Mouse (Mus musculus) left cerebral cortex, postnatal 25 days (tissue): Measurements from ENCODE around the gene Iqck. TPM values are rescaled to one million over a fixed set of nuclear protein-coding genes. Genes with fewer than 3 reads are reported as not detected.

Experiments used
- DNase-seq, 2 experiments: peaks; one replicate each; pipeline ENCODE4 v3.0.0; 2022; ENCODE audit warnings: low spot score in 2 of 2, mixed read lengths in 1 of 2
- intact Hi-C: fragments of 180-260 bp; cut with DNase I; formaldehyde crosslinking; loops from one replicate; pipeline ENCODE4 v1.15.1; 2025
- total RNA-seq, 2 experiments: library from RNA; stranded (reverse); gene quantifications; 2 replicates each; pipeline ENCODE4 v1.2.3; 2021

Iqck gene
- total RNA-seq, 2 experiments from 2014 or later = 3.1 to 3.5 TPM

DNA sequence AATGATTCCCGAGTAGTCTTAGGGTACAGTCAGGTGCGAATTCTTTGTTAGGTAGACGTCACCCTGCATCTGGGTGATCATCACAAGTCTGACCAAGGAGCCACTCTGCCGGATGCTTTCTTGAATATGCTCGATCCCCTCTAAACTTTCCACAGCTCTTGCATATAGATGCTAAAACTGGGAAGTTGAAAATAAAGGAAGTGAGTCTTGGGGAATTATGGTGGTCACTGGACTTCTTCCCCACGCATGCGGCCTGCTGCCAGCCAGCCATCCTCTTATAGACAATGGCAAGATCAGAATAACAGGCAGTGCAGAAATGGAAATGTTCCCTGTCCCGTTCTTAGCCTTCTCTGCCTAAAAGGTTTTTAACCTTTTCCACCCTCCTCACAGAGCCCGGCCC, 48.3 kb downstream of the Iqck start:
- DNase-seq = no peak
- intact Hi-C loops = no loop called here

- DNase-seq = no peak
- intact Hi-C loops = no loop called here
These were observed 49.0 kb downstream of the Iqck start for GRCm38 (mm10) chr7:118904530-118904929.

DNA sequence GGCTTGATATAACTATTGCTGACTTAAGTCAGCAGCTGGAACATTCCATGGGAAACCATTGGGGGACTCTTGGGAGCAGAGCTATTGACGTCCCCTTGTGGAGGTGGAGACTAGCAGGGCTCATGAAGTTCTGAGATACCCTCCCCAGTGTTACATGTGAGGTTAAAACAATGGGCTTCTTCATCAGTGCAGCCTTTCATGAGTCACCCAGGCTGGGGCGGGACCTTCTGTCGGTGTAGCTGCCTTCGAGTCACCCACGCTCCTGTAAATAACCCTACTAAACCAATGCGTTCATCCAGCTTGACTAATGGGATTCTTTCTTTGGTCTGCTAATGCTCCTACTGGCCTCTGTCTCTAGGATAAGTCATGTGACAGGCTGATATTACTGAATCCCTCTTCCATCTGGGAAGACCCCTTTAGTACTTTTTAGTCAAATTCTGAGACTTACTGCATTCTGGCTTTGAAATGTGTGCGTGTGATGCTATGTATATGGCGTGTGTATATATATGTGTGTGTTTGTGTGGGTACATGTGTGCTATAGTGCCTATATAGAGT, 53.5 kb downstream of the Iqck start:
- DNase-seq = no peak
- intact Hi-C loops = no loop called here

DNA sequence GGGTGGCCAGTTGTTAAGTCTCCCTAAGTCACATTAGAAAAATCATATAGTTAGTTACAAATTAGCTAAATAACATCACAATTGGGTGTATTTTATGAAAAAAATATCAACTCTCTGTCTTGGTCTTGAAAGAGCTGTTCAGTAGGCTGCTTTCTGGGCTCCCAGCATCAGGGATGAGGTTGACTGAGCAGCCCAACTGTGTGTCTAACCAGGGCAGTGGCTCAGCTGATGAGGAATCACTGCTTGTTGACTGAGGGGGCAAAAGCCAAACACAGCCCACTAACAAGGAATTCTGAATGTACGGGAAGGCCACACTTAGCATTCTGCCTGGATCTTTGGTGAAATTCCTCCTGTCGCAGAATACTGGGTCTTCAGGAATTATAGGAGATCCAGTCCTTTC, 54.9 kb downstream of the Iqck start:
- intact Hi-C loops = no loop called here
- DNase-seq = no peak

GRCm38 (mm10) chr7:118911170-118911569, 55.6 kb downstream of the Iqck start:
- intact Hi-C loops = no loop called here
- no peak for DNase-seq

DNA sequence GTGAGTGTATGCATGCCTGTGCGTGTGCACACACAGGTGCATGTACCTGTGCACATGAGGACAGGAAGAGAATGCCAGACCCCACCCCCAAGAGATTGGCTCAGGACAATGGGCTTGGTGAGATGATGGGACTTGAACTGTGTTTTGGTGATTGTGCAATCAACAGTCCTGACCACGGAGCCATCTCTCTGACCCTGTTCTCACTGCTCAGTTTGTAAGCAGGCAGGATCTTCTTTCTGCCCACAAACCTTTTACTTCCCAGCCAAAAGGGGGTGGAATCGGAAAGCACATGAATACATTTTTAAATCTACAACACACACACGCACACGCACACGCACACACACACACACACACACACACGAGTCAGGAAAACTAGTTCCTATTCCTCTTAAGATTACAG, 56.0 kb downstream of the Iqck start:
- intact Hi-C loops = no loop called here

DNA sequence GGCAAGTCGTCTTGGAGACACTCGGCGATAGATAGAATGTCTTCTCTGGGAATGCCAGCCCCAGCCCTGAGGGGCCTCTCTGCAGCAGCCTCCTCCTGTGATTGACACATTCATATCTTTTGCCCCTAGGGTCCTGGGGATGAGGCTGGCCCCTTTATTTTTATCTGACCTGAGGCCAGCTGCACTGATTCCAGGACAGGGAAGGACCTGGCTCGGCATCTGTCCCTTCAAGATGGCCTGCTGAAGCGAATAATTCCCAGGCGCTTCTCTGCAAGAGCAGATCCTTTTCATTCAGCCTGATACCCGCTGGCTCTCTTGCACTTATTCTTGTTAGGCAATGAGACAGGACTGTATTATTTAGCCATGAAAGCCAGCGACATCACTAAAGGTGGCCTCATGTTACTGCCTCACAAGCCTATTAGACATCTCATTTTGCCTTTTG, 56.5 kb downstream of the Iqck start:
- no peak for DNase-seq
- intact Hi-C loops = no loop called here

More for the DNA sequence above, 56.0 kb downstream of the Iqck start:
- no peak for DNase-seq

GRCm38 (mm10) chr7:118914561-118915165, 59.1 kb downstream of the Iqck start:
- no peak for DNase-seq
- intact Hi-C loops = no loop called here

DNA sequence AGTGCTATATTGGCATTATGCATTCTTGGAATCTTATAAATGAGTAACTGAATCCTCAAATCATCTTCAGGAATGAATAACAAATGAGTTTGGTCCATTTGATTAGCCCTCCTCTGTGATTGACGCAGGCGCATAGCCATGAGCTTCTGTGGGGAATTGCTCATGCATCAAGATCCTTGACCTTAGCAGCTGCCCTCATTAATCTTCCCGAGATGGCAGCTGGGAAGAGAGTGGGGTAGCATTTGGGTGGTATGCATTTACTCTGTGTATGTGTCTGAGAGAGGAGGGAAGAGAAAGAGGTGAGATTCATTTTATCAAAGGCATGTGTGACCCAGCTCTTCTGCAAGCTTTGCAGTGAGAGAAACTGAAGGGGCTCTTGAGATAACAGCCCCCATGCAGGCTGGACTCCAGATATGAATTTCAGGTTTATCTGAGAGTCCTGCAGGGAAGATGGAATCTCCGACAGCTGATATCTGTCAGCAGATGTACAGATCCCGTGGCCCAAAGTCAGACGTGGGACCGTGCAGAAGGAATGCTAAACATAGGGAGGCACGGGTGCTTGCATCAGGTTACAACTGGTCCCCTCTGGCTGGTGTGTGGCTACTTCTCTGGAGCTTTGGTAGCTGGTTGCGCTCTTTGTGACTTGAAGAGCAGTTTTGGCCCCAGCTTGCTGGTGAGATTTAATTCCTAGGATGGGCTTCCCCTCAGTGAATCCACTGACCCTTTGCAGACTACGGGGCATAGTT, 63.9 kb downstream of the Iqck start:
- intact Hi-C loops = no loop called here
- no peak for DNase-seq

- intact Hi-C loops = no loop called here
- DNase-seq = no peak
These were observed 67.1 kb downstream of the Iqck start for GRCm38 (mm10) chr7:118922441-118923202.

DNA sequence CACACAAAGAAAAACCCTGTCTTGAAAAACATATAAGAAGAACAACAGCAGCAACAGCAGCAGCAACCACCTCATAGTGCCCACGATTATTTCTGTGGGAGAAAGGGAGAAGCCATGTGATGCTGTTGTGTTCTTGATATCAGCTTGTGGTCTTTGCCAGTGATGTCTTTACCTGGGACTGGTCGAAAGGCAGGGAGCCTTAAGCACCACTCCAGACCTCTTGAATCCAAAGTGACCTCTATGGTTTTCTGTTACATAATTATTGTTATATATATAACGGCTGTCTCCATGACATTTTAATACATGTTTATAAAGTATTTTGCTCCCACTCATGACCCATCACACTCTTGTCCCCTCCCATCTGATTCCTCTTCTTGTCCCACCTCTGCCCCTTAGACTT, 70.0 kb downstream of the Iqck start:
- no peak for DNase-seq
- intact Hi-C loops = loop anchor here (5.0 kb wide), 1 partner anchor 57 kb away; no protein-coding TSS in a partner anchor

GRCm38 (mm10) chr7:118926516-118927260, 71.1 kb downstream of the Iqck start:
- DNase-seq = peak in 1 of 2 experiments; percentile 28
- intact Hi-C loops = loop anchor here (5.0 kb wide), 1 partner anchor 56 kb away; no protein-coding TSS in a partner anchor

GRCm38 (mm10) chr7:118927279-118927678, 71.7 kb downstream of the Iqck start:
- DNase-seq = no peak
- intact Hi-C loops = loop anchor here (5.0 kb wide), 1 partner anchor 55 kb away; no protein-coding TSS in a partner anchor

- intact Hi-C loops = loop anchor here (5.0 kb wide), 1 partner anchor 54 kb away; no protein-coding TSS in a partner anchor
- no peak for DNase-seq
These were observed 72.8 kb downstream of the Iqck start for GRCm38 (mm10) chr7:118928316-118928715.

DNA sequence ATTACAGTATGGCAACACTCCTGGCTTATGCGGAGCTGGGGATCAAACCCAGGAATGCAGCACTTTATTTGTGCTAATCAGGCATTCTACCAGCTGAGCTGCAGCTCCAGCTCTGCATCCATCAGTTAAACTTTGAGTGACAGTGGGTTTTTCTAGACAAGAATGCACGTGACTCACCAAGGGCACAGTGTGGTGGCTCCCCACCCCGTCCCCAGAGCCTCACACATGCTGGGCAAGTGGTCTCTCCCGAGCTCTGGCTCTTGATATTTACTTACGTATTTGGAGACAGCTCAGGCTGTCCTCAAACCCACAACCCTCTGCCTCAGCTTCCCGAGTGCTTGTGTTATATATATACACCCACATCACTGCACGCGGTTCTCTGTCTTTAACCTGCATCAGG, 73.4 kb downstream of the Iqck start:
- intact Hi-C loops = loop anchor here (5.0 kb wide), 1 partner anchor 53 kb away; no protein-coding TSS in a partner anchor
- no peak for DNase-seq

DNA sequence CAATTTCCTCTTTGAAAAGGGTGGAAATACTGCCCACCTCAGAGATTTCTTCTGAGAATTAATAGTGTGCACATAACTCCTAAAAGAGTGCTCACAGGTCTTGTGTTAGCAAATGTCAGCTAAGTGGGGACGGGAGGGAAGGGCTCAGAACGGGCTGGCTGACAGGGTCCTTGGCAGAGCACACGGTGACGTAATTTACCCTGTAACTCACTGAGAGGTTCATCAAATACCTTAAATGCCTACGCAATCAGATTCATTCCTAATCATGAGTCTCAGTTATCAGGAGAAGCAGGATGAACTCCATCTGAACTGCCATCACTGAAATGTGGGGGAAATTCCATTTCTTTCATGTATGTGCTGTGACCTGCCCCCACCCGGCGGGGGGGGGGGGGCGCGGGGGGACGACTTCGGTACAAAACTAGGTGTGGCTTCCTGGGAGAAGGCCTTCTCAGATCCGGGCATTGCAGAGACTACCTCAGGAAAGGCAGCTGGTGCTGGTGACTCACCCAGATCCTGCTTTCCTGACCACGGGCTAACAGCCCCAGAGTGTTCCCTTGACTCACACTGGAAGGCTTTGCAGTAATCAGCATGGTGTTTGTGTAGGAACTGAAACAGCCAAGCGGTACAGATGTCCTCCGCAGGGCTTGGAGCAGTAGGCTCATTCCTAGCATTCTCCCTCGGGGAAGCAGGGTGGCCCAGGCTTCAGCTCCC, 74.2 kb downstream of the Iqck start:
- intact Hi-C loops = loop anchor here (5.0 kb wide), 2 partner anchors 53 to 63 kb away; no protein-coding TSS in a partner anchor
- DNase-seq = peak; percentile 36 to 76

DNA sequence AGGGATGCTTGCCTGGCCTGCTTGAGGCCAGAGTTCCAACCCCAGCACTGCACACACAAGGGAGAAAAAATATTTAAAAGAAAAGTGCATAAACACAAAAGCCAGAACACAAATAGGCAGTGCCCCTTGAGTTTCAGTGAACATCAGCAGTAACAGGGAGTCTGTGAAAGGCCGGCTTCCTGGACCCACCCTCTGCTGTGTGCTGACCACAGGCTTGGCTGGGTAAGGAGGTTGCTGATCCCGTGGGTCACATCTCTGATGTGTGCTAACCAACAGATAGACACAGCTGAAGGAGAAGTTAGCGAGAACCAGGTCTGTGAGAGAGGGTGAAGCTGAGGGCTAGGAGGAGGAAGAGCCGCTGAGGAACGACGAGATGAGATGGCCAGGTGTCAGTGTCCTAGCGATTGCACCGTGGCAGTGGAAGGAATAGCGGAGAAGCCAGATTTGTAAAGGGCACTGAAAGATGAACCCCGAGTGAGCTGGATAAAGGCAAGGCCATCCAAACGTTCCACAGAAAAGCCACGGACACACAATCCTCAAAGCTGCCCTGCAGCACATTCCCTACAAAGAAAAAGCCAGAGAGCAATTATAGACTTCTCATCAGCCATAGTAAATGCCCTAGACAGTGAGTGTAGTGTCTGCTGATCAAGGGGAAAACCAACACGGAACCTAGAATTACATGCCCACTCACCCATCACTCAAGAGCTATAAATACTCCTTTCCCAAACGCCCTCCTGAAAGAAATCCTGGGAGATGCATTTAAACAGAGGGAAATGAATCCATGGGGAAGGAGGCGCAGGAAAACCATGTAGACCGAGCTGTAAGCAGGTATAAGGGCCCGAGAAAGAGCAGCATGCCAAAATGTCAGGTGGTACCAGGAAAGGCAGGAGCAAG, 76.2 kb downstream of the Iqck start:
- DNase-seq = no peak
- intact Hi-C loops = loop anchor here (5.0 kb wide), 1 partner anchor 61 kb away; no protein-coding TSS in a partner anchor

DNA sequence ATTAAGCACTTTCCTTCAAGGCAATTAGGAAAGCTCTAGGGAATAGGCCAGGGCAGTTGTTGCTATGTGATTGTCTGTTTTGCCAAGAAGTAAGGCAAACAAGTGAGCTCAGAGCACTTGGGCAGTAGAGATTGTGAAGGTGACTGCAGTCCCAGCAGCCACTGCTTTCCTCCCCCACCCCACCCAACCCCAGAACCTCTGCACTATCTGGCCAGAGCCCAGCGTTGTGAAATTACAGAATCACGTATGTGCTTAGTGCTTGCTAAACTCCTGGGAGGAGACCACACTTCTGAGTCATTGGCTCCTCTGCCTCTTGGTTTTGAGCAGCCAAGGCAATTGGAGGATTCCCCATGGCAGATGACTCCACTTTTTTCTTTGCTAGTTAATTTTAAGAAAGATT, 79.8 kb downstream of the Iqck start:
- intact Hi-C loops = no loop called here
- peak in 1 of 2 experiments; percentile 41 for DNase-seq
